Mouse (Mus musculus) testis, adult 2 months (tissue): ENCODE measurements around the gene Cby1.

Experiments used
- CTCF ChIP-seq: fragments of 200-500 bp; IDR thresholded peaks from 2 replicates; pipeline ENCODE4 v1.5.1; 2012; ENCODE audit warnings: low read depth, mild to moderate bottlenecking, inconsistent platforms, low read length, moderate library complexity; ENCODE audit not compliant: control insufficient read depth, insufficient read depth, insufficient replicate concordance
- POLR2A ChIP-seq: fragments of 200-500 bp; IDR thresholded peaks from 2 replicates; pipeline ENCODE4 v1.6.1; 2012; ENCODE audit warnings: low read depth, mild to moderate bottlenecking, inconsistent platforms, low read length, moderate library complexity; ENCODE audit not compliant: control insufficient read depth

- no peak for TF ChIP-seq POLR2A
- no peak for TF ChIP-seq CTCF
Observed at GRCm38 (mm10) chr15:79609226-79609625, 49.8 kb upstream of the Cby1 start.
